Mouse (Mus musculus): Measurements from ENCODE around the gene Hcar1. TPM values are rescaled to one million over a fixed set of nuclear protein-coding genes. Genes with fewer than 3 reads are reported as not detected.

Hcar1 gene
- polyA plus RNA-seq (2015; fragmentation: Nextera tagmentation; extraction: Ambion mirVana), result 0.09 and 0.14 TPM in 2 replicates

GRCm38 (mm10) chr5:123879928-123880327 lies at the start of gene Hcar1:
Gene Hcar1, minus strand, starts transcription at chr5:123880020.
- Histone ChIP-seq H3K4me2 (no peak within 1 kb of the TSS), H3K27me3 (0 out of 2 replicates have a peak, but pooled peaks cover 9% of the 10 kb centered on the region), H3K36me3 (no peaks in the 10 kb centered on the region), H3K9me3 (replicated peaks) (no peaks in the 10 kb centered on the region), H3K27ac (no peak within 1 kb of the TSS), H3K9ac (no peak within 1 kb of the TSS), H3K4me1 (replicated peaks) (peaks cover 12% of the 10 kb centered on the region), H3K4me3 (replicated peaks) (no peak within 1 kb of the TSS)
- 55% methylated on average over 12 of the region's 12 CpGs for WGBS (ENCODE audit: insufficient replicate concordance)
- ATAC-seq (ENCODE audit: low read depth) (no peak), DNase-seq (no peak)

- Histone ChIP-seq H3K27me3 (no peaks in the 10 kb centered on the region), H3K9ac (no peak within 1 kb of the TSS), H3K4me3 (replicated peaks) (no peak within 1 kb of the TSS), H3K36me3 (peaks cover 76% of the 10 kb centered on the region), H3K27ac (no peak within 1 kb of the TSS), H3K9me3 (replicated peaks) (no peaks in the 10 kb centered on the region), H3K4me1 (replicated peaks) (peaks cover 19% of the 10 kb centered on the region), H3K4me2 (no peak within 1 kb of the TSS)
- DNase-seq, result no peak
- ATAC-seq (ENCODE audit: low read depth), result no peak
- 86% methylated on average over 9 of the region's 9 CpGs for WGBS (ENCODE audit: insufficient replicate concordance)
Measured at GRCm38 (mm10) chr5:123927118-123927517, 47.3 kb upstream of the Hcar1 start, which contains the start of gene Gm43518. Gene Gm43518, plus strand, starts transcription at chr5:123927418.

- peaks cover 90% of the 10 kb centered on the region for H3K36me3 ChIP-seq
- ATAC-seq (ENCODE audit: low read depth) (no peak), DNase-seq (no peak)
- no peak overlapping the region for H3K9ac ChIP-seq
- H3K9me3 ChIP-seq (replicated peaks), result no peaks in the 10 kb centered on the region
- no peaks in the 10 kb centered on the region for H3K27me3 ChIP-seq
- H3K27ac ChIP-seq, result no peak overlapping the region
- no peaks in the 10 kb centered on the region for H3K4me1 ChIP-seq (replicated peaks)
- H3K4me2 ChIP-seq, result no peak overlapping the region
- H3K4me3 ChIP-seq (replicated peaks), result no peak overlapping the region
- 80% methylated on average over 6 of the region's 6 CpGs for WGBS (ENCODE audit: insufficient replicate concordance)
Measured at GRCm38 (mm10) chr5:123922112-123922511, 42.3 kb upstream of the Hcar1 start.

GRCm38 (mm10) chr5:123914852-123915251 lies 35.0 kb upstream of the Hcar1 start:
- Histone ChIP-seq H3K27ac (no peak overlapping the region), H3K27me3 (no peaks in the 10 kb centered on the region), H3K9me3 (replicated peaks) (no peaks in the 10 kb centered on the region), H3K4me3 (replicated peaks) (no peak overlapping the region), H3K9ac (no peak overlapping the region), H3K4me1 (replicated peaks) (no peaks in the 10 kb centered on the region; the same call in 1 of the 2 replicates), H3K4me2 (no peak overlapping the region), H3K36me3 (peaks cover 75% of the 10 kb centered on the region)
- WGBS (ENCODE audit: insufficient replicate concordance), result 74% methylated on average over 3 of the region's 3 CpGs
- DNase-seq, result no peak
- no peak for ATAC-seq (ENCODE audit: low read depth)

GRCm38 (mm10) chr5:123907631-123907977 lies 27.8 kb upstream of the Hcar1 start:
- DNase-seq (no peak), ATAC-seq (ENCODE audit: low read depth) (no peak)
- H3K27me3 ChIP-seq, result no peaks in the 10 kb centered on the region
- H3K4me2 ChIP-seq, result peak overlapping the region; percentile 97
- peaks cover 33% of the 10 kb centered on the region for H3K4me1 ChIP-seq (replicated peaks)
- peak overlapping the region; percentile 80; the same call in 1 of the 2 replicates for H3K27ac ChIP-seq
- no peaks in the 10 kb centered on the region for H3K9me3 ChIP-seq (replicated peaks)
- peak overlapping the region; percentile 95 for H3K4me3 ChIP-seq (replicated peaks)
- H3K9ac ChIP-seq, result peak overlapping the region; percentile 98
- H3K36me3 ChIP-seq, result peaks cover 34% of the 10 kb centered on the region
- 2% methylated on average over 10 of the region's 10 CpGs for WGBS (ENCODE audit: insufficient replicate concordance)

- under 1% methylated on average over 59 of the region's 61 CpGs for WGBS (ENCODE audit: insufficient replicate concordance)
- DNase-seq, result peak; percentile 99
Measured at GRCm38 (mm10) chr5:123906976-123907630, 27.3 kb upstream of the Hcar1 start, which contains the start of gene Denr. Gene Denr, plus strand, starts transcription at chr5:123907175.

GRCm38 (mm10) chr5:123906146-123906975 lies 26.5 kb upstream of the Hcar1 start:
- Histone ChIP-seq H3K4me3 (replicated peaks) (peak overlapping the region; percentile 95), H3K36me3 (peaks cover 23% of the 10 kb centered on the region), H3K27ac (no peak overlapping the region), H3K27me3 (no peaks in the 10 kb centered on the region), H3K9me3 (replicated peaks) (no peaks in the 10 kb centered on the region), H3K4me1 (replicated peaks) (peaks cover 33% of the 10 kb centered on the region), H3K4me2 (peak overlapping the region; percentile 97), H3K9ac (no peak overlapping the region)
- no peak for ATAC-seq (ENCODE audit: low read depth)
- 62% methylated on average over 17 of the region's 17 CpGs for WGBS (ENCODE audit: insufficient replicate concordance)
- DNase-seq, result no peak

More at GRCm38 (mm10) chr5:123906976-123907630, 27.3 kb upstream of the Hcar1 start, which contains the start of gene Denr:
- Histone ChIP-seq H3K4me2 (peak within 1 kb of the TSS; percentile 97), H3K4me1 (replicated peaks) (peaks cover 33% of the 10 kb centered on the region), H3K9me3 (replicated peaks) (no peaks in the 10 kb centered on the region), H3K4me3 (replicated peaks) (peak within 1 kb of the TSS; percentile 95), H3K36me3 (peaks cover 30% of the 10 kb centered on the region), H3K27ac (peak within 1 kb of the TSS; percentile 80), H3K9ac (peak within 1 kb of the TSS; percentile 98), H3K27me3 (no peaks in the 10 kb centered on the region)
- ATAC-seq (ENCODE audit: low read depth), result peak; percentile 94

- no peak for ATAC-seq (ENCODE audit: low read depth)
- H3K36me3 ChIP-seq, result peaks cover 7% of the 10 kb centered on the region; the same call in 1 of the 2 replicates
- DNase-seq, result no peak
- no peak overlapping the region for H3K27ac ChIP-seq
- no peaks in the 10 kb centered on the region for H3K27me3 ChIP-seq
- no peak overlapping the region for H3K9ac ChIP-seq
- H3K4me2 ChIP-seq, result no peak overlapping the region
- peaks cover 30% of the 10 kb centered on the region for H3K4me1 ChIP-seq (replicated peaks)
- WGBS (ENCODE audit: insufficient replicate concordance), result 59% methylated on average over 11 of the region's 11 CpGs
- no peaks in the 10 kb centered on the region for H3K9me3 ChIP-seq (replicated peaks)
- H3K4me3 ChIP-seq (replicated peaks), result no peak overlapping the region
Measured at GRCm38 (mm10) chr5:123904059-123904672, 24.3 kb upstream of the Hcar1 start.

- Histone ChIP-seq H3K9me3 (replicated peaks) (no peaks in the 10 kb centered on the region), H3K36me3 (no peaks in the 10 kb centered on the region), H3K4me3 (replicated peaks) (no peak overlapping the region), H3K27me3 (no peaks in the 10 kb centered on the region), H3K4me2 (no peak overlapping the region), H3K27ac (no peak overlapping the region), H3K9ac (no peak overlapping the region), H3K4me1 (replicated peaks) (peaks cover 7% of the 10 kb centered on the region)
- no peak for DNase-seq
- WGBS (ENCODE audit: insufficient replicate concordance), result 39% methylated on average over 13 of the region's 13 CpGs
- no peak for ATAC-seq (ENCODE audit: low read depth)
Measured at GRCm38 (mm10) chr5:123897352-123897751, 17.5 kb upstream of the Hcar1 start.

- Histone ChIP-seq H3K9me3 (replicated peaks) (no peaks in the 10 kb centered on the region), H3K4me2 (no peak overlapping the region), H3K36me3 (no peaks in the 10 kb centered on the region), H3K27ac (no peak overlapping the region), H3K4me3 (replicated peaks) (no peak overlapping the region), H3K4me1 (replicated peaks) (peaks cover 14% of the 10 kb centered on the region), H3K27me3 (no peaks in the 10 kb centered on the region), H3K9ac (no peak overlapping the region)
- no peak for DNase-seq
- 65% methylated on average over 11 of the region's 11 CpGs for WGBS (ENCODE audit: insufficient replicate concordance)
- no peak for ATAC-seq (ENCODE audit: low read depth)
Measured at GRCm38 (mm10) chr5:123896395-123896794, 16.6 kb upstream of the Hcar1 start.

GRCm38 (mm10) chr5:123893520-123893919 lies 13.7 kb upstream of the Hcar1 start:
- 57% methylated on average over 5 of the region's 5 CpGs for whole genome bisulfite sequencing (ENCODE audit: insufficient replicate concordance)
- Histone ChIP-seq H3K4me2 (no peak overlapping the region), H3K27ac (no peak overlapping the region), H3K9me3 (replicated peaks) (no peaks in the 10 kb centered on the region), H3K4me1 (replicated peaks) (peaks cover 16% of the 10 kb centered on the region), H3K4me3 (replicated peaks) (no peak overlapping the region), H3K27me3 (no peaks in the 10 kb centered on the region), H3K9ac (no peak overlapping the region), H3K36me3 (no peaks in the 10 kb centered on the region)
- DNase-seq (no peak), ATAC-seq (ENCODE audit: low read depth) (no peak)

Data from liver, embryonic 13.5 days (tissue).